In genomic region chr6:88901471-88901870, GRCm38 (mm10) we compare ENCODE assay signal across 8 mouse cellular contexts. TPM values are rescaled to one million over a fixed set of nuclear protein-coding genes. Genes with fewer than 3 reads are reported as not detected.
DNase-seq lines count a peak whose midpoint lies in the region; ATAC-seq and TF ChIP-seq lines count a peak whose summit lies in the region.

No protein-coding gene starts in this region.

- no peak; the same call in 1 of the 2 replicates for ATAC-seq in hindbrain, embryonic 12.5 days (ENCODE audit: low FRiP score)
- peak; percentile 30 for ATAC-seq in lung, postnatal 0 days
- ATAC-seq in erythroid progenitor cell, adult 5-6 weeks (replicated peaks; ENCODE audit: low FRiP score, poor library complexity, severe bottlenecking), result no peak

- H3K36me3 ChIP-seq in kidney, adult 2 months (ENCODE audit: control insufficient read depth, insufficient read depth, low read length), result no peaks in the 10 kb centered on the region
- no peaks in the 10 kb centered on the region for H3K36me3 ChIP-seq in hindbrain, embryonic 12.5 days
- no peaks in the 10 kb centered on the region for H3K36me3 ChIP-seq in lung, postnatal 0 days (ENCODE audit: insufficient read depth, low read length)

- H3K4me2 ChIP-seq in hindbrain, embryonic 12.5 days (replicated peaks), result peak overlapping the region; percentile 90
- peak overlapping the region; percentile 97 for H3K4me2 ChIP-seq in lung, postnatal 0 days (replicated peaks; ENCODE audit: low read depth, low read length)

- no peak for DNase-seq in kidney, adult 2 months
- DNase-seq in kidney, adult 11 months, result no peak
- peak; percentile 72 for DNase-seq in lung, postnatal 0 days (ENCODE audit: low spot score)
- no peak for DNase-seq in adrenal gland, adult 2 months
- no peak for DNase-seq in urinary bladder, postnatal 10 days (ENCODE audit: low spot score)

- no peaks in the 10 kb centered on the region for H3K27me3 ChIP-seq in kidney, adult 2 months (replicated peaks; ENCODE audit: control insufficient read depth, insufficient read depth, low read length)
- H3K27me3 ChIP-seq in hindbrain, embryonic 12.5 days, result no peaks in the 10 kb centered on the region
- H3K27me3 ChIP-seq in lung, postnatal 0 days (replicated peaks; ENCODE audit: insufficient read depth, low read length), result no peaks in the 10 kb centered on the region

- H3K27ac ChIP-seq in kidney, adult 2 months (ENCODE audit: insufficient read depth, low read depth, low read length), result peak overlapping the region; percentile 82
- H3K27ac ChIP-seq in bone marrow macrophage, adult 2 months (ENCODE audit: insufficient read depth, low read depth, low read length), result peak overlapping the region; percentile 51
- peak overlapping the region; percentile 90 for H3K27ac ChIP-seq in hindbrain, embryonic 12.5 days
- peak overlapping the region; percentile 92 for H3K27ac ChIP-seq in lung, postnatal 0 days (ENCODE audit: low read length)

- H3K9ac ChIP-seq in hindbrain, embryonic 12.5 days, result peak overlapping the region; percentile 83
- H3K9ac ChIP-seq in lung, postnatal 0 days (replicated peaks; ENCODE audit: low read depth), result peak overlapping the region; percentile 86

- H3K4me3 ChIP-seq in kidney, adult 2 months (ENCODE audit: insufficient read depth, low read depth, low read length), result peak overlapping the region; percentile 73
- peak overlapping the region; percentile 80 for H3K4me3 ChIP-seq in bone marrow macrophage, adult 2 months (ENCODE audit: insufficient read depth, low read length)
- H3K4me3 ChIP-seq in hindbrain, embryonic 12.5 days, result peak overlapping the region; percentile 74
- H3K4me3 ChIP-seq in lung, postnatal 0 days (ENCODE audit: low read depth, low read length), result peak overlapping the region; percentile 70

- no peak for TF ChIP-seq POLR2A in kidney, adult 2 months (IDR thresholded peaks at IDR 0.05; ENCODE audit: low read depth, low read length)
- TF ChIP-seq POLR2A in bone marrow macrophage, adult 2 months (IDR thresholded peaks at IDR 0.05; ENCODE audit: borderline replicate concordance, low read depth, low read length), result no peak

- WGBS in kidney, adult 2 months, result 2% methylated on average over 5 of the region's 5 CpGs
- 8% methylated on average over 5 of the region's 5 CpGs for WGBS in hindbrain, embryonic 12.5 days
- 2% methylated on average over 5 of the region's 5 CpGs for WGBS in lung, postnatal 0 days

- H3K9me3 ChIP-seq in hindbrain, embryonic 12.5 days (replicated peaks), result no peaks in the 10 kb centered on the region
- no peaks in the 10 kb centered on the region for H3K9me3 ChIP-seq in lung, postnatal 0 days (ENCODE audit: low read length)

- no peak for TF ChIP-seq EP300 in lung, postnatal 0 days (IDR thresholded peaks at IDR 0.05)

- no peak for TF ChIP-seq CTCF in kidney, adult 2 months (conservative IDR thresholded peaks at IDR 0.05; ENCODE audit: insufficient read depth, insufficient read length, low read depth, low read length)
- no peak for TF ChIP-seq CTCF in bone marrow macrophage, adult 2 months (IDR thresholded peaks at IDR 0.05; ENCODE audit: low read depth, low read length)
- TF ChIP-seq CTCF in lung, postnatal 0 days (IDR thresholded peaks at IDR 0.05), result no peak

- peaks cover 44% of the 10 kb centered on the region for H3K4me1 ChIP-seq in kidney, adult 2 months (ENCODE audit: control insufficient read depth, insufficient read depth, low read length)
- H3K4me1 ChIP-seq in bone marrow macrophage, adult 2 months (ENCODE audit: control insufficient read depth, insufficient read depth, low read length), result peaks cover 31% of the 10 kb centered on the region
- H3K4me1 ChIP-seq in hindbrain, embryonic 12.5 days, result peaks cover 40% of the 10 kb centered on the region
- H3K4me1 ChIP-seq in lung, postnatal 0 days (ENCODE audit: insufficient read depth, low read depth, low read length), result peaks cover 30% of the 10 kb centered on the region; the same call in 1 of the 2 replicates

RNA-seq across cellular contexts. Expression of gene Tpra1, which starts 0.6 kb away (rescaled TPM):
- 132 and 156 TPM in 2 replicates for polyA plus RNA-seq in kidney, adult 2 months (2012; rRNA removed)
- 72.9 and 86.3 TPM in 2 replicates for polyA plus RNA-seq in bone marrow macrophage, adult 2 months (2012; ENCODE audit: insufficient read depth, insufficient read length, missing spikeins)
- 67.3 and 76.0 TPM in 2 replicates for polyA plus RNA-seq in hindbrain, embryonic 12.5 days (2016; fragmentation: Nextera tagmentation; extraction: Ambion mirVana)
- 72.0 and 78.8 TPM in 2 replicates for polyA plus RNA-seq in lung, postnatal 0 days (2015; fragmentation: Nextera tagmentation; extraction: Ambion mirVana)
- total RNA-seq in adrenal gland, adult 2 months (2021), result 100 to 1,000 TPM in 1 of 2 experiments, 10 to 100 TPM in 1; 87.0 to 108 TPM
- 578 and 603 TPM in 2 replicates for polyA plus RNA-seq in adrenal gland, adult 2 months (2012; rRNA removed)
- 47.9 and 70.8 TPM in 2 replicates for total RNA-seq in erythroid progenitor cell, adult 5-6 weeks (2015; ENCODE audit: low replicate concordance)
- total RNA-seq in erythroid progenitor cell, adult 5-6 weeks (2017; ENCODE audit: low replicate concordance), result 71.2 and 104 TPM in 2 replicates

RNA-seq across cellular contexts. Expression of gene Mcm2, which starts 2.9 kb away (rescaled TPM):
- 8.9 and 10.2 TPM in 2 replicates for polyA plus RNA-seq in kidney, adult 2 months (2012; rRNA removed)
- 11.1 and 12.7 TPM in 2 replicates for polyA plus RNA-seq in bone marrow macrophage, adult 2 months (2012; ENCODE audit: insufficient read depth, insufficient read length, missing spikeins)
- polyA plus RNA-seq in hindbrain, embryonic 12.5 days (2016; fragmentation: Nextera tagmentation; extraction: Ambion mirVana), result 119 and 130 TPM in 2 replicates
- polyA plus RNA-seq in lung, postnatal 0 days (2015; fragmentation: Nextera tagmentation; extraction: Ambion mirVana), result 14.5 and 15.3 TPM in 2 replicates
- total RNA-seq in adrenal gland, adult 2 months (2021), result 10 to 100 TPM; 18.1 to 33.1 TPM
- 24.4 and 33.4 TPM in 2 replicates for polyA plus RNA-seq in adrenal gland, adult 2 months (2012; rRNA removed)
- 111 and 119 TPM in 2 replicates for total RNA-seq in erythroid progenitor cell, adult 5-6 weeks (2015; ENCODE audit: low replicate concordance)
- total RNA-seq in erythroid progenitor cell, adult 5-6 weeks (2017; ENCODE audit: low replicate concordance), result 159 and 169 TPM in 2 replicates

RNA-seq across cellular contexts. Expression of gene Podxl2, which starts 26.6 kb away (rescaled TPM):
- polyA plus RNA-seq in kidney, adult 2 months (2012; rRNA removed), result 12.5 and 15.7 TPM in 2 replicates
- polyA plus RNA-seq in bone marrow macrophage, adult 2 months (2012; ENCODE audit: insufficient read depth, insufficient read length, missing spikeins), result 1.9 TPM in 1 of 2 replicates, not detected in the other
- polyA plus RNA-seq in hindbrain, embryonic 12.5 days (2016; fragmentation: Nextera tagmentation; extraction: Ambion mirVana), result 386 and 391 TPM in 2 replicates
- 19.1 and 25.2 TPM in 2 replicates for polyA plus RNA-seq in lung, postnatal 0 days (2015; fragmentation: Nextera tagmentation; extraction: Ambion mirVana)
- total RNA-seq in adrenal gland, adult 2 months (2021), result 10 to 100 TPM; 24.2 to 78.2 TPM
- polyA plus RNA-seq in adrenal gland, adult 2 months (2012; rRNA removed), result 263 and 360 TPM in 2 replicates
- total RNA-seq in erythroid progenitor cell, adult 5-6 weeks (2015; ENCODE audit: low replicate concordance), result not detected in 2 replicates
- 12.3 TPM in 1 of 2 replicates, not detected in the other for total RNA-seq in erythroid progenitor cell, adult 5-6 weeks (2017; ENCODE audit: low replicate concordance)

RNA-seq across cellular contexts. Expression of gene Abtb1, which starts 59.7 kb away (rescaled TPM):
- 52.8 and 67.8 TPM in 2 replicates for polyA plus RNA-seq in kidney, adult 2 months (2012; rRNA removed)
- polyA plus RNA-seq in bone marrow macrophage, adult 2 months (2012; ENCODE audit: insufficient read depth, insufficient read length, missing spikeins), result 33.6 and 40.7 TPM in 2 replicates
- polyA plus RNA-seq in hindbrain, embryonic 12.5 days (2016; fragmentation: Nextera tagmentation; extraction: Ambion mirVana), result 32.1 and 36.1 TPM in 2 replicates
- 59.5 and 70.3 TPM in 2 replicates for polyA plus RNA-seq in lung, postnatal 0 days (2015; fragmentation: Nextera tagmentation; extraction: Ambion mirVana)
- 10 to 100 TPM; 18.0 to 25.8 TPM for total RNA-seq in adrenal gland, adult 2 months (2021)
- 119 and 120 TPM in 2 replicates for polyA plus RNA-seq in adrenal gland, adult 2 months (2012; rRNA removed)
- 49.4 and 49.9 TPM in 2 replicates for total RNA-seq in erythroid progenitor cell, adult 5-6 weeks (2015; ENCODE audit: low replicate concordance)
- 112 and 178 TPM in 2 replicates for total RNA-seq in erythroid progenitor cell, adult 5-6 weeks (2017; ENCODE audit: low replicate concordance)

Comparison
In these comparisons a context has a peak if more than half of its experiments do, and no peak if none do; other contexts are left out.
1. RNA of gene Podxl2, which starts 26.6 kb away (polyA plus RNA-seq): 386 to 391 TPM in hindbrain, embryonic 12.5 days and 263 to 360 TPM in adrenal gland, adult 2 months; 19.1 to 25.2 TPM in lung, postnatal 0 days, 12.5 to 15.7 TPM in kidney, adult 2 months and 1.9 TPM in bone marrow macrophage, adult 2 months; every median in the first group is over 10 times any median in the second.
2. Peak in every context shown above with its lines, with median percentiles within 50 percentile points of each other: H3K27ac ChIP-seq and H3K4me3 ChIP-seq.